Mouse (Mus musculus) frontal cortex, adult 2 months (tissue): ENCODE measurements around the gene Rest. TPM values are rescaled to one million over a fixed set of nuclear protein-coding genes. Genes with fewer than 3 reads are reported as not detected.

Source experiments
- DNase-seq, 2 experiments: peaks; one replicate each; pipeline ENCODE4 v3.0.0; 2022; ENCODE audit warnings: low spot score in 1 of 2; ENCODE audit errors: extremely low spot score in 1 of 2
- polyA plus RNA-seq: library from polyadenylated mRNA; depleted of rRNA; stranded (reverse); fragments of >200 nt; gene quantifications from 2 replicates; pipeline ENCODE4 v1.2.3, GENCODE M21; 2012; rRNA removed

Rest gene
- polyA plus RNA-seq, 1 experiment = 3.5 TPM

- no peak for DNase-seq
Observed at GRCm38 (mm10) chr5:77307821-77308553, 42.7 kb downstream of the Rest start.

DNA sequence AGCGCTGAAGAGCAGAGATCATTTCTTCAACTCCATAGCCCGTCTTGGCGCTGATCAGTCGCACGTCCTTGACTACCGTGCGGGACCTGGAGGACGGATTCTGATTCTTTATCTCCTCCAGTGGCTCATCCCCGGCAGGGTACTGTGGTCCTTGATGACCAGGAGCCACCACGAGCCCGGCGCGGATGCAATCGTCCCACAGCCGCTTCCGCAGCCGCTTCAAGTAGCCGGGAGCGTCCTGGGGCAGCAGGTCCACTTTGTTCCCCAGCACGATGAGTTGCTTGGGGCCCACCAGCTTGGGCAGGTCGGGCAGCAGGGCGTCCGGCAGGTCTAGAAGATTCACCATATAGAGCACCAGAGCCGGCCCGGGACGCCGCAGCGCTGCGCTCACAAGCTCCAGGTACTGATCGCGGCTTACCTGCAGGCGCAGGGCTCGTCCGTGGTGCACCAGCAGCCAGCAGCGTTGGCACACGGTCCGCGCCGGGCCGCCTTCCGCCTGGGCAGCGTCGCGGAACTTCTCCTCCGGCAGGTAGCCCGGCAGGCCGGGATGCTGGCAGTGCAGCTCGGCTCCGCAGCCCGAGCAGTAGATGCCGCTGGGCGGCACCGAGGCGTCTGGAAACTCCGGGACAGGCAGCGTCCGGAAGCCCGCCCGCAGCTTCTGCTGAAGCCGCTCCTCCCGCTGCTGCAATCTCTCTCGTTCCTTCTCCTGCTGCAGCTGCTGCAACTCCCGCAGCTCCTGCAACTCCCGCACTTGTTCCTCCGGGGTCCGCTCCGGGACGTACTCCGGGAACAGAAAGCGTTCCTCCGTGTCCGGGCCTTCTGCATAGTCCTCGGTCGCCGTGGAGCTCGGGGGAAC lies 44.0 kb downstream of the Rest start:
- DNase-seq = peak; percentile 5 to 30

GRCm38 (mm10) chr5:77309924-77310772 lies 44.9 kb downstream of the Rest start, which contains the start of the genes Noa1 and Polr2b:
Gene Noa1 (minus strand): TSS chr5:77310084.
Gene Polr2b (plus strand): TSS chr5:77310147.
- peak; percentile 94 to 100 for DNase-seq

- no peak for DNase-seq
Observed at GRCm38 (mm10) chr5:77314206-77314605, 48.9 kb downstream of the Rest start.

GRCm38 (mm10) chr5:77314986-77315385 lies 49.7 kb downstream of the Rest start:
- DNase-seq = no peak

DNA sequence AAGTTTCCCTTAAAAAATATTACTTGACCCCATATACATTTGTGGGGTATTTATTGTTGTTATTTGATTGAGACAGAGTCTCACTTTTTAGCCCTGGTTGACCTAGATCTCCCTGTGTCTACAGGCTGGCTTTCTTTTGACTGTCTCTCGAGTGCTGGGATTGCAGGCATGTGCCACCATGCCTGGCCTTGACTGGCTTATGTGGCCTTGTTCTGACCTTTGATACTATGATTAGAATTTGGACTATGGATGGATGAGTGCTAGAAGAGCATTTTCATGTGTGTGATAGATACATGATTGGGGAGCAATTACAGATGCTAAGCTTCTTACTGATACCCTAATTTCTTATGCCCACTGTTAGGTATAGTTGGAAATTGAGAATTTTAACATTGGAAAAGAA lies 59.6 kb downstream of the Rest start:
- no peak for DNase-seq

DNA sequence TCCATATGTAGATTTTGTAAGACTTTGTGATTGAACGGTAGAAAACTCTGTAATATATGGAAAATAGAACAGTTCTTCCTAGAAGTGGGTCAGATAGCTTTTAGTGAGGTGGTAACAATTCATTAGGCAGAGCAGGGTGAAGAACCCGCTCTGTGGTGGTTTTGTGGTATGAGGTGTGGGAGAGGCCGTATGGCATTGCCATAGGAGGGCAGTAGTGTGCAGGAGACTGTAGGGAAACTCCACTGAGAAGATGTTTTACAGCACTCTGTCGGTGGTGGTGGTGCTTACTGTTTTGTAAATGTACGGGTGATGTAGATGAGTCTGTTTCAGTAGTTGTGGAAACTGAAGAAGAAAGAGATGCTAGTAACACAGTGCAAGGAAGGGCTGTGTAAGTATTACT lies 64.9 kb downstream of the Rest start:
- DNase-seq = no peak

Other genes with a start within 250 kb of the Rest start
- 0.26 and 0.40 TPM in 2 replicates for gene Thegl, start 249.5 kb upstream of the Rest start, polyA plus RNA-seq
- gene Hopx, start 150.4 kb upstream of the Rest start, polyA plus RNA-seq = 75.1 and 105 TPM in 2 replicates
- 0.22 TPM in 1 of 2 replicates, not detected in the other for gene Spink2, start 54.0 kb upstream of the Rest start, polyA plus RNA-seq
- 17.1 and 18.6 TPM in 2 replicates for gene Noa1, start 44.6 kb downstream of the Rest start, polyA plus RNA-seq
- gene Polr2b, start 44.7 kb downstream of the Rest start, polyA plus RNA-seq = 36.8 and 38.5 TPM in 2 replicates
- 97.7 and 99.9 TPM in 2 replicates for gene Igfbp7, start 142.6 kb downstream of the Rest start, polyA plus RNA-seq